Mouse (Mus musculus) gastrocnemius, postnatal 25 days (tissue): ENCODE measurements around the gene Itgb4. TPM values are rescaled to one million over a fixed set of nuclear protein-coding genes. Genes with fewer than 3 reads are reported as not detected.

Experiments
- DNase-seq: peaks from one replicate; pipeline ENCODE4 v3.0.0; 2022
- total RNA-seq, 2 experiments: library from RNA; stranded (reverse); gene quantifications; 1 replicate in 1 of 2; 2 replicates in 1 of 2; pipeline ENCODE4 v1.2.3; 2021

Gene Itgb4
- total RNA-seq, 2 experiments from 2014 or later = 4.2 to 4.5 TPM

DNA sequence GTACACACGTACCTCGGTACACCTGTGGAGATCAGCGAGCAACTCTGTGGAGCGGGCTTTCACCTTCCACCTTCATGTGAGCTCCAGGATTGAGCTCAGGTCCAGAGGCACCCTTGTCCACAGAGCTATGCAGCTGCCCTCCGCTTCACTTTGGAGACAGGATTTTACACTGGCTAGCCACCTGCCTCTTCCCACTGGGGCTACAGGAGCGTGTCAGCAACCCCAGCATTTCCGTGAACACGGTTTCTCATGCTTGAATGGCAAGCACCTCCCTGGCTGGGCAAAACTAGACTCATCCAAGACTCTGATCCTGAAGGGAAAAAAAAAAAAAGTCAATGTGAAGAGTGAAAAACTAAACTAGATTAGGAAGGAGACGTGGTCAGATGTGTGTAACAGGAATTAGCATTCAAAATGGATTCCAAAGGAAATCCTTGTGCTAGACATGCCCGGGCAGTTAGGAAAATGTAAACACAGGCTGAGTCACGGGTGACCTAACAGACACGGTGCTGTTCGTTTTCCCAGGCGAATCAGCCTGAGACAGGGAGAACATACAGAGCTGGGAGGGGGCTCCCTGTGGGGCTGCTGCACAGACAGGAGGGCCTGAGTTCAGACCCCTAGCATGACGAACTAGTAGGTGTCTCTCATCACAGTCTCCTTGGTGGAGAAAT is 4.4 kb upstream of the Itgb4 start:
- DNase-seq = no peak

DNA sequence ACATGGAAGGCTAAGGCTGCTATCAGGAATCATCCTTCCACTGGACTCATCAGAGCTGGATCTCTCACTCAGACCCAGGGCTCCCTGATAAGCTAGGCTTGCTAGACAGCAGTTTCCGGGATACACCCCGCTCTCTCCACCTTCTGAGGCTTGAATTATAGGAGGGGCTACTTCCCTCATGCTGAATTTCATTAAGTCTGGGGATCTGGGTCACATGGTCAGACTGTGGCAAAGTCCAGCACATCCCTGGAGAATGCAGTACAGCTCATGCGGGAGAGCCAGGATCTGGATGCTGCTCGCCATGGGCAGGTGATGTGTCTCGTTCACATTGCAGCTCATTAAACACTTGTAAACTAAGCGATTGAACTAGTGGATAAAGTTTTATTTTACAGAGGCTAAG is 3.5 kb upstream of the Itgb4 start:
- DNase-seq = no peak

DNA sequence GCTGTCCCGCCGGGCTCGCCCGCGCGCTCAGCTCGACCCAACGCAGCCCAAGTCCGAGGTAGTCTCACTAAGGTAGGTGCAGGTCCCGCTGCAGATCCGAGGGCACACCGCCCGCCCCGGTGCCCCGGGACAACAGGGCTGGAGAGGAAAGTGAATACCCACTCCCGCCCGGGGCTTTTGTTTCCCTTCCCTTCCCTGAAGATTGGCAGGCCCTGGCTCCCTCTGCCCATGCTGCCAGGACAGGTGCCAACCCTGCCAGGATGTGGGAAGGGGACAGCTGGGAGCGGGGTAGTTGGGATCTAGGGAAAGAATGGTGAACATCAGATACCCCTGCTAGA is 543 bp downstream of the Itgb4 start:
- no peak for DNase-seq

DNA sequence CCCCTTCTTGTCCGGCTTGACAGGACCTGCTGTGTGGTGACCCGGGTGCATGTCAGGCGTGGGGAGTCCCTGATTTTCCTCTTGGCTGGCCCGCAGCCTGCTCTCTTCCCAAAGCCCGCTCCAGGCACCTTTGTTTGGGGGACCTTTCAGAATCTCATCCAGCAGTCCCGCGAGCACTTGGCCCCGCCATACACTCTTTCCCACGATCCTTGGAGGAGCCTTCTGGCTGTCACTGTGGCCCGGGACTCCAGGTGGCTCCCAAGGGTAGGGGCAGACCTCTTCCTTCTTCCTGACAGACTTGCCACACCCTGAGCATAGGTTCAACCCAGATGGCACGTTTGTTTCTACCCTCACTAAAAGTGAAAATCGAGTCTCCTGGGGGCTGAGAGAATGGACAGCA is 1.0 kb downstream of the Itgb4 start:
- no peak for DNase-seq

DNA sequence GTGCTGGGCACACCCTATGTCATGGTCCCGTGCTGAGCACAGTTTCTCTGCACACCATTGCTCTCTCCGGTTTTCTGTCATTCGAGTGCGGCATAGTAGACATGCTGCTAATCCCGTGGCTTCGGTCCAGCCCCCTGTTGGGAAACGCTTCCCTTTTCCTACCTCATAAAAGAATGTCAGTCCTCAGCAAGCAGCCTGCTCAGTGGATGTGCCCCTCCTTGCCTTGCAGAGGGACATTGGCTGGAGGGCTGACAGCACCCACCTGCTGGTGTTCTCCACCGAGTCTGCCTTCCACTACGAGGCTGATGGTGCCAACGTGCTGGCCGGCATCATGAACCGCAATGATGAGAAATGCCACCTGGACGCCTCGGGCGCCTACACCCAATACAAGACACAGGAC is 8.0 kb downstream of the Itgb4 start:
- DNase-seq = no peak

DNA sequence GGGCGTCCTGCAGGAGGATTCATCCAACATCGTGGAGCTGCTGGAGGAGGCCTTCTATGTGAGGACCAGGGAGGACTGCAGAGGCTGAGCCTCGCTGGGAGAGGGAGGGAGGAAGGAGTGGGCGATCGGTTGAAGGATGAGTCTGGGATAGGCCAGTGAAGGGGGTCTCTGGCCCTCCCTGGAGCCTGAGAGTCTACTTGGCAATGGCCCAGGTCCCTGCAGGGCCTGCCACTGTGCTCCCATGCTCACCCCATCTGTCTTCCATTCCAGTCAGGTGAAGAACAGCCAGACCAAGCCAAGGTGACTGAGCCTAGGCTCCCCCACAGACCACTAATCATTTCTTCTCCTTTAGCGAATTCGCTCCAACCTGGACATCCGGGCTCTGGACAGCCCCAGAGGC is 8.8 kb downstream of the Itgb4 start:
- no peak for DNase-seq

DNA sequence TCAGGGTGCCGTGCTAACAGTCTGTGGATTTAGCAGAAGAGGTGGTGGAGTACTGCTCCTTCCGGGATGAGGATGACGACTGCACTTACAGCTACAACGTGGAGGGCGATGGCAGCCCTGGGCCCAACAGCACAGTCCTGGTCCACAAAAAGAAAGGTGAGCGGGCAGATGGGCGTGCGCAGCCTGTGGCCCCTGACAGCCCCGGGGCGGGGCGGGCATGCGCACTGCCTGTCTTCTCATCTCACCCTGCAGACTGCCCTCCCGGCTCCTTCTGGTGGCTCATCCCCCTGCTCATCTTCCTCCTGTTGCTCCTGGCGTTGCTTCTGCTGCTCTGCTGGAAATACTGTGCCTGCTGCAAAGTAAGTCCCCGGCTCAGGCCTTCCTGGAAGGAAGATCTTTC is 15.2 kb downstream of the Itgb4 start:
- no peak for DNase-seq

DNA sequence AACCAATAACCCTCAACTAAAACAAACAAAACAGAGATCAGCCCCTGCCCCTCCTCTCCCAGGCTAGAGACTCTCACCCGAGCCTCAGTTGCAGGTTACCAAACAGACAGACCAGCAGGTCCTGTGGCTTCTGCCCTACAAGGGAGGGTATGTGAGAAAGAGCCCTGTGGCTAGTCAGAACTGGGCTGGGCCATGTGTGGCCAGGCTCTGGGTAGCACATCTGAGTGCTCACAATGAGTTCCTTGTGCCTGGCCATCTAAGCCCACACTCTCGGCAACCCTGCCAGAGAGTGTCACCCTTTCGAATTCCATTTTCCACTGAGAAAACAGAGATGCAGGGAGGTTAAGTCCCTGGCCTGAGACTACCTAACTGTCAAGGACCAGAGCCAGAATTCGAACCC is 17.6 kb downstream of the Itgb4 start:
- DNase-seq = no peak

DNA sequence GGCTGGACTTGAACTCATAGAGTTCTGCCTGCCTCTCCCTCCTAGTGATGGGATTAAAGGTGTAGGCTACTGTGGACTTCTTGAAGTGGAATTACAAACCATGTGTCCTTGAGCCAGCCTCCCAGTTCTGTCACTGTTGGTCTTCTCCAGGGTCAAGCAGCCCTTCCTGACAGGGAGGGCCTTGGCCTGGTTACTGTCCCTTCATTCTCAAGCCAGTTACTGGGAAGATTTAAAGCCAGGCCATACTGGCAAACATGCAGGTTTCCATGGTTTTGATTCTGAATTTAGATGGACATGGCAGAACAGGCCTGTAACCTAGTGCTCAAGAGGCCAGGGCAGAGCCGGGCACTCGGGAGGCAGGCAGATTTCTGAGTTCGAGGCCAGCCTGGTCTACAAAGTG is 20.7 kb downstream of the Itgb4 start:
- no peak for DNase-seq

DNA sequence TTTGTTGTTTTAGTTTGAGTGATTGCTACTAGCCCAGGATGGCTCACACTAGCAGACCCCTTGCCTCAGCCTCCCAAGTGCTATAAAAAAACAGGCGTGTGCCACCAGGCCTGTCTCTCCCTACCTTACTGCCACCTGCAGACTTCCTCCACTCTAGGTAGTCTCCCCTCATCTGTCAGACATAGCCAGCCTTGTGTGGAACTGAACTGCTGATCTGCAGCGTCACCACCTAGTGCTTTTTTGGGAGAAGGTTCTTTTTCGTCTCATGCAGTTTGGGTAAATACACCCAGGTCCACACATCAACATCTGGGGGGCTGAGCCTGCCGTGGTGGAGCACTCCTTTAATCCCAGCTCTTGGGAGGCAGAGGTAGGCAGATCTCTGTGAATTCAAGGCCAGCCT is 22.5 kb downstream of the Itgb4 start:
- no peak for DNase-seq

DNA sequence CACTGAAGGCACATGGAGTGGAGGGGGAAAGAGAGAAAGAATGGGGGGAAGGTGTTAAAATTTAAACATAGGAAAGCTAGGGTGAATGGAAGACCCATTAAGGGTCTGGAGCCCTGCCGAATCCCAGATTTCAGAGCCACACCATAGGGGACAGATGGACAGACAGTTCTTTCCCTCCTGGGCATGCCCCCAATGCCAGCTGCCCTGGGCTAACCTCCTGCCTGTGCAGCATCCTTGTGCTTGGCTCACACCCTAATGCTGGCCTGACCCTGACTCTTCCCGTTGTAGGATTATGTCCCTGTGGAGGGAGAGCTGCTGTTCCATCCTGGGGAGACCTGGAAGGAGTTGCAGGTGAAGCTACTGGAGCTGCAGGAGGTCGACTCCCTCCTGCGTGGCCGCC is 23.2 kb downstream of the Itgb4 start:
- DNase-seq = no peak

DNA sequence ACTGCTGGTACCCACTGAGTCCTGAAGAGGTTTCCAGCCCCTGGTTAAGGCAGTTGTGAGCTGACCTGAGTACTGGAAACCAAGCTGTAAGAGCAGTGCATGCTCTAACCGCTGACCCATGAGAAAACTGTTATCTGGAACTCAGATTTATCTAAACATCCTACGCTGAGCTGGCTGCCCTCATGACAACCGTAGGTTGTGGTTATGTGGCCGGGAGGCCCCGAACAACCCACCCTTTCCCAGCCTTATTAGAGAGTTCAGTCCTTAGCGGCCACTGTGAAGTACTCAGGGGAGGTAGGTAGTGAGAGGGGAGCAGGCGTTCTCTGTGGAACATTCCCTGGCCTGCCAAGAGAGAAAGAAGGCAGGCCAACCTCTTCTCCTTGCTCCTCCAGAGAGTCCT is 24.5 kb downstream of the Itgb4 start:
- DNase-seq = no peak

DNA sequence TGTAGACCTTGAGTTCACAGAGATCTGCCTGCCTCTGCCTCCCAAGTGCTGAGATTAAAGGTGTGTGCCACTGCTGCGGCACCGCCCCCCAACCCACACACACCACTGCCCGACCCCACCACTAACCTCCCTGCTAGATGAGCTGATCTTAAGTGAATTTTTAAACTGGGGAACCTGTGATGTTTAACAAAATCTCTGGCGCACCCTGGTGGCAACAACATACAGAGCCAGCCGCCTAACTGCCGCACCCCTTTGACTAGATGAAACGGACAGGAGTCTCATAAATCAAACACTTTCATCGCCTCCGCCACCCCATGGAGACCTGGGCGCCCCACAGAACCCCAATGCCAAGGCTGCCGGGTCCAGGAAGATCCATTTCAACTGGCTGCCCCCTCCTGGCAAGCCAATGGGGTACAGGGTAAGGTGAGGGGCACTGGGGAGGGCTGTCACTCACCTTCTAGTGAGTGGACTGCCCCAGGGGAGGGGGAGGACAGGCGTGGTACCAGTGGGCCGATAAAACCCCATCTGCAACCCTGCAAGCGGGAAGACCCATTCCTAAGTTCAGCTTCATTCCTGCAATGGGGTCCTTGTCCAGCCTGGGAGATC is 25.1 kb downstream of the Itgb4 start:
- no peak for DNase-seq

DNA sequence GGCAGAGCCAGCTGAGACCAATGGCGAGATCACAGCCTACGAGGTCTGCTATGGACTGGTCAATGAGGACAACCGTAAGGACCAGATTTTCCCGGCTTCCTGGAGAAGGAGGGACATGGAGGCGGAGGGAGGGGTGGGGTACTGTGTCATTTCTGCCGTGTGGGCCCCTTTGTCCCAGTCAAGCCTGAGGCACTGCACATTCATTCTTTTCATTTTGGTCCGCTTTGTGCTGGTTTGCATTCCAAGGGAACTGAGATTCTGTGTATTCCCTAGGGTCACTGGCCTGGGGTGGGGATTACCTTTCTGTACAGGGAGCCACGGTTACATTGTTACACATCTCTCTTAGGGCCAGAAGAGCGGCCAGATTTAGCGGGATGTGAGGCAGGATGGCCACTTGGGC is 26.1 kb downstream of the Itgb4 start:
- DNase-seq = no peak

DNA sequence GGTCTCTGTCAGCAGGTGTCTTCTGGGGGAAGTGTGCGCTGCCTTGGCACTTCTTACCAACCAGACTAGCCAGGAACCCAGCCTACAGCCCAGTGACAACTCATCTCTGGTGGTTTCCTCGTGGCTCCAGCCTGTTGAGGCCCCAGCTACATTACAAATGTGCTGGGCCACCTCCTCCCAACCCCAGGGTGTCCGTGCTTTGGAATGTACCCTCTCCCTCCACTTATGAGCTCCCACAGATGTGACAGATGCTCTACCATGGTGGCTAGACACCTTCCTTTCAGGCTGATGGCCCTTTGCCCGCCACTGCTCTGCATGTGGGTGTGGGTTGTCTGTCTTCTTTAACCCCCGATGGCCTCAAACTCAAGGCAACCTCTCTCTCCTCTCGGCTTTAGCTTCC is 27.2 kb downstream of the Itgb4 start:
- DNase-seq = no peak

DNA sequence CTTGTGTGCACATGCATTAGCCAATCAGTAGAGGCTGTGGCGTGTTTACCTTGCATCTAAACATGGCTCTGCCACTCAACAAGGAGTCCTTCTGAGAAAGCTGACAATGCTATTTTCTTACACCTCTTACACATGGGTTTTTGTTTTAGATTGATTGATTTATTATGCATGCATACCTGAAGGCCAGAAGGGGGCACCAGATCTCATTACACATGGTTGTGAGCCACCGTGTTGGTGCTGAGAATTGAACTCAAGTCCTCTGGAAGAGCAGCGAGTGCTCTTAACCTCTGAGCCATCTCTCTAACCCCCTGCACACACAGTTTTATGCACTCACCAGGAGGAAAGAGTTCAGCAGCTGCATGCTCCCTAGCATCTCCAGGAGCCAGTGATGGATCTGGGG is 28.4 kb downstream of the Itgb4 start:
- no peak for DNase-seq

DNA sequence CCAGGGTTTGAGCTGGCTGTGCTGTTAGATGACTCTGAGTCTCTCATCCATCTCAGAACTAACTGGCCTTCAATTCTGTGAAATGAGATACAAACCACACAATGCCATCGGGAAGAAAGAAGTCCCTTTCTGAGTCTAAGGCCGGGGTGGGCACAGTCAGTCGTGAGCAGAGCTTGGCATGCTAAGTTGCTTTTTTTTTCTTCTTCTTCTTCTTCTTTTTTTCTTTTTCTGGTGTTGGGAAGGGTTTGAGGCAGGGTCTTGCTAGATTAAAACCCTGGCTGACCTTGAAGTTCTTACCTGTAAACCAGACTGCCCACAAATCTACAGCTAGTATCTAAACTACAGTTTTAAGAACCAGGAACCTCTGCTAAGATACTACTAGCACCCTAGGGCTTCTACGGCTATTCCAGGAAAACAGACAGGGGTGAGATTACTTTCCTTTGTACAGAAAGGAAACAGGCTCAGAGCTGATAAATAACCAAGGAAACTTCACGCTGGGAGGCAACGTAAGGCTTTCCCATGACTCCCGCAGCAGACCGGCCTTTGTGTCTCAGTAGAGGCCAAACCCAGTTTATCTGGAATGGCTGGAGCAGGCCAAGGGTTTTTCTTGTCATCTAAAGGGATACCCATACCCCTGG is 29.8 kb downstream of the Itgb4 start:
- no peak for DNase-seq

DNA sequence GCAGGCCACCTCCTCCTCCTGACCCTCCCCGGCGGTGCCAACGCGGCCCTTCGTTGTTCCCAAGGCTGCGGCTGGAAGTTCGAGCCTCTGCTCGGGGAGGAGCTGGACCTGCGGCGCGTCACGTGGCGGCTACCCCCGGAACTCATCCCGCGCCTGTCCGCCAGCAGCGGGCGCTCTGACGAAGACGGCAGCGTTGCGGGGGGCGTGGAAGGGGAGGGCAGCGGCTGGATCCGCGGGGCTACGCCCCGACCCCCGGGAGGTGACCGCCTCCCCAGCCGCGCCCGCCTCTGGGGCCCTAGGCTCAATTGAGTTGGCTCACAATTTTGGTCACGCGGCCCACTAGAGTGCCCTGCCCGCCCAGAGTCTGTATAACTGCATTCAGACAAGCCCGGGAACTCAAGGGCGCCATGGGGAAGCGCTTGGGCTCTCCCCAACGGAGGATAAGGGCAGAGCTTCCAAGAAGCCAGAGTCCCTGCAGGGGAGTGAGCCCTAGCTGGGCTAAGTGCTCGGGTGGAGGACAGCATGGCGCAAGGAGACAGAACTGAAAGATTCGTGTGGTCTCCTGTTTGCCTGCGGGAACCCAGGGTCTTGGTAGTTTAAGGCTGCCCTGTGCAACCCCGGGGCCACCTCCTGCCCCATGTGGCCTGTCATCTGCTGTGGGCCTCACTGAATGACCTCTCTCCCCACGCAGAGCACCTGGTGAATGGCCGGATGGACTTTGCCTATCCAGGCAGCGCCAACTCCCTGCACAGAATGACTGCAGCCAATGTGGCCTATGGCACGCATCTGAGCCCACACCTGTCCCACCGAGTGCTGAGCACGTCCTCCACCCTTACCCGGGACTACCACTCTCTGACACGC is 30.6 kb downstream of the Itgb4 start:
- peak; percentile 85 for DNase-seq

DNA sequence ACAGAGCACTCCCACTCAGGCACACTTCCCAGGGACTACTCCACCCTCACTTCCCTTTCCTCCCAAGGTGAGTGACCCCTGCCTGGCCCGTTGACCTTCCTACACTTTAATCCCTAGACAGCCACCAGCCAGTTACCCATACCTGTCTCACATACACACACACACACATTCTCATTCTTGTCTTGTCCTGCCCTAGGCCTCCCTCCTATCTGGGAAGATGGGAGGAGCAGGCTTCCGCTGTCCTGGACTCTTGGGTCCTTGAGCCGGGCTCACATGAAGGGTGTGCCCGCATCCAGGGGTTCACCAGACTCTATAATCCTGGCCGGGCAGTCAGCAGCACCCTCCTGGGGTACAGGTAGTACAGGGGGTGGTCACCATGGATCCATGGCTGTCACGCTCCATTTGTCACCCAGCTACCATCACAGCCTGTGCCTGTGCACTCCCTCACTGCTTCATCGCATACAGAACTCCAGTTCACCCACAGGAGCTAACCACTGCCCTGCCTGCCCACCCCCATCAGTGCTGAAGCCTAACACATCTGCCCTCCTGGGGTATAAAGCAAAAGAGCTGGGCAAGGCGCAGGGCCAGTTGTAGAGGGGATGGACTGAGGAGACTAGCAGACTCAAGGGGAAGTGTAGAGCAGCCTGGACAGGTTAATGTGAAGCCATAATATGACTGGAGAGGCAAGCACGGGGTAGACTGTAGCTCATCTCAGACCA is 31.4 kb downstream of the Itgb4 start:
- DNase-seq = no peak

DNA sequence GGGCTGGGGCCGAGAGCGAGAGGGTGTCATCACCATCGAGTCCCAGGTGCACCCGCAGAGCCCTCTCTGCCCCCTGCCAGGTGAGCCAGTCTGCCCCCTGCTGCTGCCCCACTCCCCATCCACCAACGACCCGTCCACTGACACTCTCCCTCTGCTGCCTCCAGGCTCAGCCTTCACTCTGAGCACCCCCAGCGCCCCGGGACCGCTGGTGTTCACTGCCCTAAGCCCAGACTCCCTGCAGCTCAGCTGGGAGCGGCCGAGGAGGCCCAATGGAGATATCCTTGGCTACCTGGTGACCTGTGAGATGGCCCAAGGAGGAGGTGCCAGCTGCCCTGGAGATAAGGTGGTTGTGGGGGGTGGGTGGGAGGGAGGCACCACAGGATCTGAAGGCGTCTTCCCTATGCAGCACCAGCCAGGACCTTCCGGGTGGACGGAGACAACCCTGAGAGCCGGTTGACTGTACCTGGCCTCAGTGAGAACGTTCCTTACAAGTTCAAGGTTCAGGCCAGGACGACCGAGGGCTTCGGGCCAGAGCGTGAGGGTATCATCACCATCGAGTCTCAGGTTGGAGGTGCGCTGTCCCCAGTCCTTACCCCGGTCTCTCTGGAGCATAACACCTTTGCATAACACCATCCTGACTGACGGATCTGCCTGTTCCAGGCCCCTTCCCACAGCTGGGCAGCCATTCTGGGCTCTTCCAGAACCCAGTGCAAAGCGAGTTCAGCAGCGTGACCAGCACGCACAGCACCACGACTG is 32.8 kb downstream of the Itgb4 start:
- DNase-seq = no peak

DNA sequence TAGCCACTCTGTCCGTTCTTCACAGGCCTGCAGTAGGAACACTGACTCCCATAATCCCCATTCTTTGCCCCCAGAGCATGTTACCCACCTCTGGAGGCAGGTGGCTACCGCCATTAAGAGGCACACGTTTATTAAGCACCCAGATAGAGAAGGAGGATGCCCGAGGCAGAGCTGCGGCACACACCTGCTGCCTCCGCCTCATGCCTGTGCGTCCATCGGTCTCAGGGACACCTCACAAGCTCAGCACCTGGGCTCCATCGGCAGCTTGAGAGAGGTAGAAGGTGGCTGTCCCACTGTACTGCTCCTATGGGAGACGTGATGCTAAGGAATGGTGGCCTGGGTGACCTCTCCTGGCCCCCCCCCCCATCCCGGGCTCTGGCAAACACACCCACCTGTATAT is 33.9 kb downstream of the Itgb4 start:
- no peak for DNase-seq
